Mouse (Mus musculus): ENCODE results near the gene Trappc6a.
"Not testable (repeated sequence)": the region's sequence is repeated elsewhere in the genome, so short reads cannot be mapped to it uniquely, and the experiment has no call there.

- not testable (repeated sequence) for TF ChIP-seq POLR2A (IDR thresholded peaks at IDR 0.05; ENCODE audit: borderline replicate concordance, extremely low read depth, insufficient read depth, insufficient read length, poor library complexity, severe bottlenecking); CTCF (IDR thresholded peaks at IDR 0.05; ENCODE audit: borderline replicate concordance, extremely low read depth, insufficient read depth, insufficient read length)
Measured at GRCm38 (mm10) chr7:19511934-19512333, 3.7 kb downstream of the Trappc6a start.

Measured in brain, embryonic 14.5 days (tissue).